Mouse (Mus musculus): ENCODE measurements around the gene 4921504E06Rik. TPM values are rescaled to one million over a fixed set of nuclear protein-coding genes. Genes with fewer than 3 reads are reported as not detected.
A peak's percentile ranks its signal among the peaks of the same experiment; 100 is the strongest.

4921504E06Rik gene
- polyA plus RNA-seq (2016; fragmentation: Nextera tagmentation; extraction: Ambion mirVana), result not detected in 2 replicates

- Histone ChIP-seq H3K27me3 (ENCODE audit: insufficient read depth, poor library complexity, severe bottlenecking) (peaks cover 6% of the 10 kb centered on the region; the same call in 1 of the 2 replicates), H3K27ac (peak within 1 kb of the TSS; percentile 87), H3K9me3 (no peaks in the 10 kb centered on the region), H3K4me3 (peak within 1 kb of the TSS; percentile 54), H3K36me3 (no peaks in the 10 kb centered on the region), H3K4me1 (replicated peaks) (peaks cover 18% of the 10 kb centered on the region)
- whole genome bisulfite sequencing, result under 1% methylated on average over 27 of the region's 27 CpGs
- peak; percentile 89 for DNase-seq (ENCODE audit: low spot score)
Observed at GRCm38 (mm10) chr2:19553821-19554592, at the start of gene 4921504E06Rik. 4921504E06Rik (minus strand) TSS chr2:19553914.

DNA sequence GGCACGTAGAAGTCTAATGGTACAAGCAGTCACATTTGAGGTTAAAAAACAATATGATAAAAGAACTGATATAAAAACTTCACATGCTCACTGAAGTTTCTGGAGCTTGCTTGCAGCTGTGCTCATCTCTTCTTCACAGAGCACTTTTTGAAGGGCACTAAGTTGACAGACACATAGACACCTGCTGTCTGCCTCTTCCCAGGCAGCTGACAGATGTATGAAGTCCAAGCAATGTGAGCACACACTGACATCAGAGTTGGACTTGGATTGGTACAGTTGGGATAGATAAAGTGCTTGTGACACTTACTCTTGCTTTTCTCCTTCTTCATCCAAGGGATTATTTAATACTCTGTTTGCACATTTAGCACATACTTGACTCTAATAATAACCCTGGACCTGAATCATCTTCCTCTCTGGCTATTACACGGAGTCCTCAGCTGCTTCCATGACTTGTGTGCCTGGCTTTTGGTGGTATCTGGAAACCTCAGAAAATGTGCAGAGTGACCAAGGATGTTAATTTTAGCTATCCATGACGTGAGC lies 47.7 kb upstream of the 4921504E06Rik start:
- Histone ChIP-seq H3K27me3 (ENCODE audit: insufficient read depth, poor library complexity, severe bottlenecking) (no peaks in the 10 kb centered on the region), H3K4me3 (no peak overlapping the region), H3K4me1 (replicated peaks) (no peaks in the 10 kb centered on the region), H3K27ac (no peak overlapping the region), H3K9me3 (no peaks in the 10 kb centered on the region), H3K36me3 (no peaks in the 10 kb centered on the region)
- 87% methylated on average over 3 of the region's 3 CpGs for WGBS
- DNase-seq (ENCODE audit: low spot score), result no peak

- Histone ChIP-seq H3K4me1 (replicated peaks) (no peaks in the 10 kb centered on the region), H3K4me3 (no peak overlapping the region), H3K9me3 (no peaks in the 10 kb centered on the region), H3K36me3 (no peaks in the 10 kb centered on the region), H3K27me3 (ENCODE audit: insufficient read depth, poor library complexity, severe bottlenecking) (no peaks in the 10 kb centered on the region), H3K27ac (no peak overlapping the region)
- DNase-seq (ENCODE audit: low spot score), result no peak
- 91% methylated on average over 5 of the region's 5 CpGs for WGBS
Observed at GRCm38 (mm10) chr2:19600860-19601259, 47.1 kb upstream of the 4921504E06Rik start.

DNA sequence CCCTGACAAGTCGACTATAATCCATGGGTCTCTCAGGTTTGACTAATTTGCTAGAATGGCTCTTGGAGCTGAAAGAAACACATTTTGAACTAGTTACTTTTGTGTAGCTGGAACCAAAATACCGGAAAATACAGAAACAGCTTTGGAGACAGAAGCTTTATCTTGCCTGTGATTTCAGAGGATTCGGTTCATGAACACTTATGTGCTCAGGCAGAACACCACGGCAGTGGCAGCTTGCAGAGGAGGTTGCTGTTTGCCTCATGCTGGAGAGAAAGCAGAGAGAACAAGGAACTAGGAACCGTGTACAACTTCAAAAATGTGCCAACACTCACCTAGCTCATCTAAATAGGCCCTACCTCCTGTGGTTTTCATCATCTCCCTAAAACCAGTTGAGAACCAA lies 46.1 kb upstream of the 4921504E06Rik start:
- Histone ChIP-seq H3K27ac (no peak overlapping the region), H3K9me3 (no peaks in the 10 kb centered on the region), H3K36me3 (no peaks in the 10 kb centered on the region), H3K4me3 (no peak overlapping the region), H3K27me3 (ENCODE audit: insufficient read depth, poor library complexity, severe bottlenecking) (no peaks in the 10 kb centered on the region), H3K4me1 (replicated peaks) (no peaks in the 10 kb centered on the region)
- 84% methylated on average over 5 of the region's 5 CpGs for WGBS
- no peak for DNase-seq (ENCODE audit: low spot score)

GRCm38 (mm10) chr2:19596988-19597387 lies 43.3 kb upstream of the 4921504E06Rik start:
- Histone ChIP-seq H3K4me1 (replicated peaks) (no peaks in the 10 kb centered on the region), H3K9me3 (no peaks in the 10 kb centered on the region), H3K36me3 (no peaks in the 10 kb centered on the region), H3K27me3 (ENCODE audit: insufficient read depth, poor library complexity, severe bottlenecking) (no peaks in the 10 kb centered on the region), H3K27ac (no peak overlapping the region), H3K4me3 (no peak overlapping the region)
- no peak for DNase-seq (ENCODE audit: low spot score)

DNA sequence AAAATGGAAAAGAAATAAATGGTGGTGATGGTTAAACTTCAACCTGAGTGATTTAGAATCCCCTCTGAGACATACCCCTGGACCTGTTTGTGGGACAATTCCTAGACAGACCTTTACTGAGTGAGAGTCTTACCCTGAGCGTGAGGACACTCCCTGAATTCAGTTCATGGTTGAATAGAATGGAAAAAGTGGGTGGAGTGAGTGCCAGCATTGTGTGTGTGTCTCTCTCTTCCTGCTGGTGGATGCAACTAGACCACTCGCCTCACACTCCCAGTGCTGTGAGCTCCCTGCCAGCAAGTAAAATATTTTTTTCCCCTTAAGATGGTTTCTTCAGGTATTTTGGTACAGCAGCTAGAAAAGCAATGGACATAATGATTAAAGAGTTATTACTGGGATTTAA lies 42.7 kb upstream of the 4921504E06Rik start:
- no peak overlapping the region for H3K4me3 ChIP-seq
- no peak for DNase-seq (ENCODE audit: low spot score)
- H3K36me3 ChIP-seq, result no peaks in the 10 kb centered on the region
- H3K27ac ChIP-seq, result no peak overlapping the region
- WGBS, result 66% methylated on average over 2 of the region's 2 CpGs
- H3K4me1 ChIP-seq (replicated peaks), result no peaks in the 10 kb centered on the region
- no peaks in the 10 kb centered on the region for H3K27me3 ChIP-seq (ENCODE audit: insufficient read depth, poor library complexity, severe bottlenecking)
- no peaks in the 10 kb centered on the region for H3K9me3 ChIP-seq

DNA sequence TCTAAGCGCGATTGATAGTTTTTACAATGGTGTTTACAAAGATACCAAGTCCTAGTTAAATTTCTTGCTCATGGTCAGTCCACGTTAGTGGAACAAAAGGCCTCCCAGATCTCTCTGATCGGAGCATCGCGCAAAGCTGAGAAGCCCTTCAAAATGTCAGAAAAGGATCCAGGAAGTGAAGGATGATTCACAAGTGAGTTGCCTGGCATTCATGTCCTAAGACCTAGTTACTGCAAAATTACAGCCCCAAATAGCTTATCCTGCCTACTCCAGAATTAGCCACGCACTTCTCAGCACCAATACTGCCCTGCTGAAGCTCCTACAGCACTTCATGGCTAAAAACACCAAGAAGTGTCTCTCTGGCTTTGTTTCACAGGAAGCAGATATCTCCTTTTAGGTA lies 41.1 kb upstream of the 4921504E06Rik start:
- H3K9me3 ChIP-seq, result no peaks in the 10 kb centered on the region
- DNase-seq (ENCODE audit: low spot score), result no peak
- no peak overlapping the region for H3K4me3 ChIP-seq
- 90% methylated on average over 7 of the region's 7 CpGs for WGBS
- no peak overlapping the region for H3K27ac ChIP-seq
- no peaks in the 10 kb centered on the region for H3K27me3 ChIP-seq (ENCODE audit: insufficient read depth, poor library complexity, severe bottlenecking)
- H3K36me3 ChIP-seq, result no peaks in the 10 kb centered on the region
- H3K4me1 ChIP-seq (replicated peaks), result no peaks in the 10 kb centered on the region

GRCm38 (mm10) chr2:19579846-19580245 lies 26.1 kb upstream of the 4921504E06Rik start:
- H3K36me3 ChIP-seq, result no peaks in the 10 kb centered on the region
- no peak overlapping the region for H3K4me3 ChIP-seq
- 81% methylated on average over 3 of the region's 3 CpGs for WGBS
- DNase-seq (ENCODE audit: low spot score), result no peak
- peaks cover 13% of the 10 kb centered on the region; the same call in 1 of the 2 replicates for H3K4me1 ChIP-seq (replicated peaks)
- no peak overlapping the region for H3K27ac ChIP-seq
- no peaks in the 10 kb centered on the region for H3K9me3 ChIP-seq
- no peaks in the 10 kb centered on the region for H3K27me3 ChIP-seq (ENCODE audit: insufficient read depth, poor library complexity, severe bottlenecking)

DNA sequence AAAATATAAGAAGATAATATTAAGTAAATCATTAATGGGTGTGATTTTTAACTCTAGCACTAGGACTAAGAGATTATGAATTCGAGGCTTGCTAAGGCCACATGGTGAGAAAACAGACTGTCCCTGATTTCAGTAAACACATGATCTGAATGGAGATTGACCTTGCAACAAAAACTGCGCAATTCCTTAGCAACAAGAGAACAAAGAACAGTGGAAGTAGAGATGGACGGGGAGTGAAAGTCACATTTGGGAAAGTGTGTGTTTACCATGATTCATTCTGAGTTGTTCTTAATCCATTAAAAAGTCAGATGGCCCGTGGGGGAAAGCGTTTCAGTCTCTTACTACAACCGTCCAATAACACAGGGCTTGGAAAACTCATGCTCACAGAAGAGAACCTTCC lies 25.5 kb upstream of the 4921504E06Rik start:
- H3K36me3 ChIP-seq, result no peaks in the 10 kb centered on the region
- no peaks in the 10 kb centered on the region for H3K27me3 ChIP-seq (ENCODE audit: insufficient read depth, poor library complexity, severe bottlenecking)
- DNase-seq (ENCODE audit: low spot score), result no peak
- H3K27ac ChIP-seq, result no peak overlapping the region
- H3K9me3 ChIP-seq, result no peaks in the 10 kb centered on the region
- WGBS, result 54% methylated on average over 6 of the region's 6 CpGs
- H3K4me1 ChIP-seq (replicated peaks), result peaks cover 13% of the 10 kb centered on the region; the same call in 1 of the 2 replicates
- H3K4me3 ChIP-seq, result no peak overlapping the region

GRCm38 (mm10) chr2:19562114-19562829 lies 8.6 kb upstream of the 4921504E06Rik start:
- no peaks in the 10 kb centered on the region for H3K36me3 ChIP-seq
- DNase-seq (ENCODE audit: low spot score), result peak; percentile 51
- peaks cover 7% of the 10 kb centered on the region for H3K4me1 ChIP-seq (replicated peaks)
- WGBS, result 44% methylated on average over 5 of the region's 5 CpGs
- peaks cover 7% of the 10 kb centered on the region; the same call in 1 of the 2 replicates for H3K27me3 ChIP-seq (ENCODE audit: insufficient read depth, poor library complexity, severe bottlenecking)
- no peak overlapping the region for H3K4me3 ChIP-seq
- H3K27ac ChIP-seq, result no peak overlapping the region
- H3K9me3 ChIP-seq, result no peaks in the 10 kb centered on the region

DNA sequence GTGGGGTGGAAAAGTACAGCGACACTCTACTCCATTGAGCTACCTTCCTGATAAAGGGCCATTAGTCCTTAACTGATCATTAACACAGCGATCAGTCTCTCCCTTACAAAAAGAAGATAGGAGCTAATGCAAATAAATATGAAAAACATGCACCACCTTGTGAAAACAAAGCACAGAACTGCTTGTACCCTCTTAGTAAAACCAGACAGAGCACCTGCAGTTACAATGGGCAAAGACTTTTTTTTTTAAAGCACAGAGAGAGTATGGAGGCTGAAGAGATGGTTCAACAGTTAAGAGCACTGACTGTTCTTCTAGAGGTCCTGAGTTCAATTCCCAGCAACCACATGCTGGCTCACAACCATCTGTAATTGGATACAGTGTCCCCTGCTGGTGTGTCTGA lies 6.9 kb upstream of the 4921504E06Rik start:
- 82% methylated on average over 2 of the region's 2 CpGs for WGBS
- DNase-seq (ENCODE audit: low spot score), result no peak

DNA sequence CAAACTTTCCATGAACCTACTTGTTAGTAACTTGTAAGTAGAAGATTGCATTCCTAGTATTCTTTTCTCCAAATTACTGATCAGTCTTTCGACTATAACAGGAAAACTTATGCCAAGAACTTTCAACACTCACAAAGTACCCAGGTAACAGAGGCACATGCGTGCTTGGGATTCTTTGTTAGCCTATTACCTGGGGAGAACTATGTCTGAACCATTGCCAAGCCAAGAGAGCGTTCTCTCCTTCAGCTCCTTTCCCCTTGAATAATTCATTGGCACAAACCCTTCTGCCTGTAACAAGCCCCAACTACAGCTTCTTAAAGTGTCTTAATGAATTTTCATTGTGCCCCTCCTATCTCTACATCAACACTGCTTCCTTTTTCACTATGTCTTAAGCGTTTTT lies 6.4 kb upstream of the 4921504E06Rik start:
- WGBS, result 74% methylated on average over 4 of the region's 4 CpGs
- no peaks in the 10 kb centered on the region for H3K9me3 ChIP-seq

More for the DNA sequence above, 6.9 kb upstream of the 4921504E06Rik start:
- Histone ChIP-seq H3K4me3 (no peak overlapping the region), H3K27me3 (ENCODE audit: insufficient read depth, poor library complexity, severe bottlenecking) (no peaks in the 10 kb centered on the region), H3K4me1 (replicated peaks) (peaks cover 7% of the 10 kb centered on the region), H3K27ac (no peak overlapping the region), H3K9me3 (no peaks in the 10 kb centered on the region), H3K36me3 (no peaks in the 10 kb centered on the region)

DNA sequence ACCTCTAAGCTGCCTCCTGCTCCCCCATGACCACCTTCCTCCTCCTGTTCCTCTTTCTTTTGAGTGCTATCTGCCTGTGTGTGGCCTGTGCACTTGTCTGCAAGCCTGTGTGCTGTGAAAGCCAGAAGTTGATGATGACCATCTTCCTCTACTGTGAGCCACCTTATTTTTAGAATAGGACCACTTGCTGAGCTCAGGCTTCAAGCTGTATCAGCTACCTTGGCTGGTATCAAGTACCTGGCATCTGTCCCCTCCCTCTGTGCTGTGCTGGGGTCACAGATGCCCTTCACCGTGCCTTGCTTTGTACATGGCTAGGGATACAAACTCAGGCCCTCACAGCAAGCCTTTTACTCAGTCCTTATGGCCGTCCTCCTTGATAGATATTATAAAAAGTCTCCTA lies 2.3 kb downstream of the 4921504E06Rik start:
- Histone ChIP-seq H3K4me3 (no peak overlapping the region), H3K4me1 (replicated peaks) (peaks cover 18% of the 10 kb centered on the region), H3K9me3 (no peaks in the 10 kb centered on the region), H3K27ac (no peak overlapping the region), H3K27me3 (ENCODE audit: insufficient read depth, poor library complexity, severe bottlenecking) (peaks cover 6% of the 10 kb centered on the region; the same call in 1 of the 2 replicates), H3K36me3 (no peaks in the 10 kb centered on the region)
- WGBS, result 87% methylated on average over 2 of the region's 2 CpGs
- no peak for DNase-seq (ENCODE audit: low spot score)

More for the DNA sequence above, 6.4 kb upstream of the 4921504E06Rik start:
- H3K36me3 ChIP-seq, result no peaks in the 10 kb centered on the region
- H3K27me3 ChIP-seq (ENCODE audit: insufficient read depth, poor library complexity, severe bottlenecking), result no peaks in the 10 kb centered on the region
- H3K4me3 ChIP-seq, result no peak overlapping the region
- H3K4me1 ChIP-seq (replicated peaks), result peaks cover 7% of the 10 kb centered on the region
- DNase-seq (ENCODE audit: low spot score), result no peak
- H3K27ac ChIP-seq, result no peak overlapping the region
